Mouse (Mus musculus): ENCODE results near the gene Meis1. TPM values are rescaled to one million over a fixed set of nuclear protein-coding genes. Genes with fewer than 3 reads are reported as not detected.

The Meis1 gene
- polyA plus RNA-seq, 1 experiment from 2014 or later = 50.1 TPM

- Histone ChIP-seq H3K27ac (replicated peaks in 1 of 2; ENCODE audit: control insufficient read depth in 1 of 2, insufficient read depth in 1 of 2, low read depth in 2 of 2, low read length in 2 of 2) (no peak overlapping the region), H3K27me3 (ENCODE audit: control insufficient read depth, insufficient read depth, low read length) (peaks cover 8% of the 10 kb centered on the region; the same call in 1 of the 2 replicates), H3K9me3 (ENCODE audit: control insufficient read depth, low read length) (no peaks in the 10 kb centered on the region), H3K4me1 (ENCODE audit: control insufficient read depth in 2 of 2, insufficient read depth in 2 of 2, low read length in 2 of 2) (peaks cover 11 to 22% of the 10 kb centered on the region in 2 experiments), H3K36me3 (ENCODE audit: control insufficient read depth, insufficient read depth, low read length) (no peaks in the 10 kb centered on the region), H3K9ac (ENCODE audit: low read length) (peak overlapping the region; percentile 71; the same call in 1 of the 2 replicates), H3K4me2 (ENCODE audit: low read length) (peak overlapping the region; percentile 81), H3K4me3 (ENCODE audit: control insufficient read depth in 1 of 2, insufficient read depth in 1 of 2, low read depth in 1 of 2, low read length in 2 of 2) (no peak overlapping the region)
- no peak for ATAC-seq (ENCODE audit: insufficient number of reproducible peaks, insufficient read depth, low FRiP score, low read depth)
- 34% methylated on average over 9 of the region's 9 CpGs for WGBS
Observed at GRCm38 (mm10) chr11:18873451-18874277, 145.1 kb downstream of the Meis1 start.

- Histone ChIP-seq H3K27ac (replicated peaks in 1 of 2; ENCODE audit: control insufficient read depth in 1 of 2, insufficient read depth in 1 of 2, low read depth in 2 of 2, low read length in 2 of 2) (no peak overlapping the region), H3K4me2 (ENCODE audit: low read length) (peak overlapping the region; percentile 95; the same call in 1 of the 2 replicates), H3K4me3 (ENCODE audit: control insufficient read depth in 1 of 2, insufficient read depth in 1 of 2, low read depth in 1 of 2, low read length in 2 of 2) (peak overlapping the region in 1 of 2 experiments; percentile 55; a peak in 1 of 4 replicates), H3K27me3 (ENCODE audit: control insufficient read depth, insufficient read depth, low read length) (peaks cover 8% of the 10 kb centered on the region; the same call in 1 of the 2 replicates), H3K4me1 (ENCODE audit: control insufficient read depth in 2 of 2, insufficient read depth in 2 of 2, low read length in 2 of 2) (peaks cover 11 to 22% of the 10 kb centered on the region in 2 experiments), H3K9me3 (ENCODE audit: control insufficient read depth, low read length) (no peaks in the 10 kb centered on the region), H3K36me3 (ENCODE audit: control insufficient read depth, insufficient read depth, low read length) (no peaks in the 10 kb centered on the region), H3K9ac (ENCODE audit: low read length) (no peak overlapping the region)
- ATAC-seq (ENCODE audit: insufficient number of reproducible peaks, insufficient read depth, low FRiP score, low read depth) = no peak
- 30% methylated on average over 3 of the region's 3 CpGs for WGBS
Observed at GRCm38 (mm10) chr11:18872793-18873192, 146.0 kb downstream of the Meis1 start.

- H3K9me3 ChIP-seq (ENCODE audit: control insufficient read depth, low read length) = no peaks in the 10 kb centered on the region
- no peak overlapping the region for H3K27ac ChIP-seq (replicated peaks in 1 of 2; ENCODE audit: control insufficient read depth in 1 of 2, insufficient read depth in 1 of 2, low read depth in 2 of 2, low read length in 2 of 2)
- H3K36me3 ChIP-seq (ENCODE audit: control insufficient read depth, insufficient read depth, low read length) = no peaks in the 10 kb centered on the region
- peak overlapping the region; percentile 74 for H3K9ac ChIP-seq (ENCODE audit: low read length)
- no peak for ATAC-seq (ENCODE audit: insufficient number of reproducible peaks, insufficient read depth, low FRiP score, low read depth)
- 9% methylated on average over 12 of the region's 12 CpGs for whole genome bisulfite sequencing
- peaks cover 8% of the 10 kb centered on the region; the same call in 1 of the 2 replicates for H3K27me3 ChIP-seq (ENCODE audit: control insufficient read depth, insufficient read depth, low read length)
- H3K4me1 ChIP-seq (ENCODE audit: control insufficient read depth in 2 of 2, insufficient read depth in 2 of 2, low read length in 2 of 2) = peaks cover 11 to 22% of the 10 kb centered on the region in 2 experiments
- H3K4me2 ChIP-seq (ENCODE audit: low read length) = peak overlapping the region; percentile 95
- peak overlapping the region; percentile 47 to 55 for H3K4me3 ChIP-seq (ENCODE audit: control insufficient read depth in 1 of 2, insufficient read depth in 1 of 2, low read depth in 1 of 2, low read length in 2 of 2)
Observed at GRCm38 (mm10) chr11:18872118-18872751, 146.6 kb downstream of the Meis1 start.

- Histone ChIP-seq H3K4me1 (ENCODE audit: control insufficient read depth in 2 of 2, insufficient read depth in 2 of 2, low read length in 2 of 2) (peaks cover 9 to 21% of the 10 kb centered on the region in 2 experiments), H3K4me2 (ENCODE audit: low read length) (peak overlapping the region; percentile 95), H3K36me3 (ENCODE audit: control insufficient read depth, insufficient read depth, low read length) (no peaks in the 10 kb centered on the region), H3K27ac (replicated peaks in 1 of 2; ENCODE audit: control insufficient read depth in 1 of 2, insufficient read depth in 1 of 2, low read depth in 2 of 2, low read length in 2 of 2) (peak overlapping the region; percentile 8 to 67; a peak in 3 of 4 replicates), H3K4me3 (ENCODE audit: control insufficient read depth in 1 of 2, insufficient read depth in 1 of 2, low read depth in 1 of 2, low read length in 2 of 2) (peak overlapping the region; percentile 47 to 55), H3K9ac (ENCODE audit: low read length) (peak overlapping the region; percentile 74), H3K27me3 (ENCODE audit: control insufficient read depth, insufficient read depth, low read length) (peaks cover 8% of the 10 kb centered on the region; the same call in 1 of the 2 replicates), H3K9me3 (ENCODE audit: control insufficient read depth, low read length) (no peaks in the 10 kb centered on the region)
- ATAC-seq (ENCODE audit: insufficient number of reproducible peaks, insufficient read depth, low FRiP score, low read depth) = no peak; the same call in 1 of the 2 replicates
- under 1% methylated on average over 55 of the region's 58 CpGs for WGBS
Observed at GRCm38 (mm10) chr11:18871170-18872081, 147.4 kb downstream of the Meis1 start.

- no peak for ATAC-seq (ENCODE audit: insufficient number of reproducible peaks, insufficient read depth, low FRiP score, low read depth)
- Histone ChIP-seq H3K9ac (ENCODE audit: low read length) (peak overlapping the region; percentile 74), H3K27ac (replicated peaks in 1 of 2; ENCODE audit: control insufficient read depth in 1 of 2, insufficient read depth in 1 of 2, low read depth in 2 of 2, low read length in 2 of 2) (no peak overlapping the region), H3K9me3 (ENCODE audit: control insufficient read depth, low read length) (no peaks in the 10 kb centered on the region), H3K4me1 (ENCODE audit: control insufficient read depth in 2 of 2, insufficient read depth in 2 of 2, low read length in 2 of 2) (peaks cover 5 to 15% of the 10 kb centered on the region in 2 experiments; a peak in 3 of 4 replicates), H3K4me3 (ENCODE audit: control insufficient read depth in 1 of 2, insufficient read depth in 1 of 2, low read depth in 1 of 2, low read length in 2 of 2) (peak overlapping the region in 1 of 2 experiments; percentile 55; a peak in 2 of 4 replicates), H3K27me3 (ENCODE audit: control insufficient read depth, insufficient read depth, low read length) (peaks cover 8% of the 10 kb centered on the region; the same call in 1 of the 2 replicates), H3K36me3 (ENCODE audit: control insufficient read depth, insufficient read depth, low read length) (no peaks in the 10 kb centered on the region), H3K4me2 (ENCODE audit: low read length) (peak overlapping the region; percentile 95)
- WGBS = 31% methylated on average over 25 of the region's 25 CpGs
Observed at GRCm38 (mm10) chr11:18870121-18870931, 148.5 kb downstream of the Meis1 start.

- Histone ChIP-seq H3K9me3 (ENCODE audit: control insufficient read depth, low read length) (no peaks in the 10 kb centered on the region), H3K27ac (replicated peaks in 1 of 2; ENCODE audit: control insufficient read depth in 1 of 2, insufficient read depth in 1 of 2, low read depth in 2 of 2, low read length in 2 of 2) (no peak overlapping the region), H3K4me3 (ENCODE audit: control insufficient read depth in 1 of 2, insufficient read depth in 1 of 2, low read depth in 1 of 2, low read length in 2 of 2) (no peak overlapping the region), H3K9ac (ENCODE audit: low read length) (no peak overlapping the region), H3K36me3 (ENCODE audit: control insufficient read depth, insufficient read depth, low read length) (no peaks in the 10 kb centered on the region), H3K27me3 (ENCODE audit: control insufficient read depth, insufficient read depth, low read length) (peaks cover 8% of the 10 kb centered on the region; the same call in 1 of the 2 replicates), H3K4me2 (ENCODE audit: low read length) (no peak overlapping the region), H3K4me1 (ENCODE audit: control insufficient read depth in 2 of 2, insufficient read depth in 2 of 2, low read length in 2 of 2) (peaks cover 3 to 8% of the 10 kb centered on the region in 2 experiments; a peak in 3 of 4 replicates)
- WGBS = 57% methylated on average over 5 of the region's 6 CpGs
- no peak for ATAC-seq (ENCODE audit: insufficient number of reproducible peaks, insufficient read depth, low FRiP score, low read depth)
Observed at GRCm38 (mm10) chr11:18869429-18869969, 149.3 kb downstream of the Meis1 start.

Data from heart, embryonic 14.5 days (tissue).